Mouse (Mus musculus) C2C12 (cell line): ENCODE results near the gene Dnajc19. TPM values are rescaled to one million over a fixed set of nuclear protein-coding genes. Genes with fewer than 3 reads are reported as not detected.

ENCODE experiments used
- H3K27me3 ChIP-seq: one replicate; pipeline ENCODE4 v1.6.1; 2011; ENCODE audit not compliant: control insufficient read depth, insufficient read depth, insufficient read length
- H3K36me3 ChIP-seq: one replicate; pipeline ENCODE4 v1.6.1; 2011; ENCODE audit not compliant: control insufficient read depth, insufficient read depth
- H3K4me3 ChIP-seq: one replicate; pipeline ENCODE4 v1.5.1; 2011; ENCODE audit warnings: mild to moderate bottlenecking, control low read depth; ENCODE audit not compliant: poor library complexity, insufficient read depth, severe bottlenecking
- H3K79me2 ChIP-seq: one replicate; pipeline ENCODE4 v1.6.1; 2011; ENCODE audit not compliant: control insufficient read depth, insufficient read depth
- H3K79me3 ChIP-seq: one replicate; pipeline ENCODE4 v1.6.1; 2011; ENCODE audit warnings: low read depth, control low read depth
- H3ac ChIP-seq: one replicate; pipeline ENCODE3; 2011; ENCODE audit warnings: low read depth; ENCODE audit not compliant: control insufficient read depth, insufficient read length
- CEBPB ChIP-seq: IDR thresholded peaks from one replicate; pipeline ENCODE4 v1.6.1; 2011; ENCODE audit warnings: low read depth, mild to moderate bottlenecking, control low read depth, moderate library complexity
- CTCF ChIP-seq: IDR thresholded peaks from one replicate; pipeline ENCODE4 v1.5.1; 2011; ENCODE audit not compliant: control insufficient read depth, insufficient read depth, insufficient read length
- FOSL1 ChIP-seq: IDR thresholded peaks from one replicate; pipeline ENCODE4 v1.8.0; 2011; ENCODE audit warnings: mild to moderate bottlenecking, low read length; ENCODE audit not compliant: poor library complexity, insufficient read depth, severe bottlenecking
- MAX ChIP-seq: IDR thresholded peaks from one replicate; pipeline ENCODE4 v1.6.1; 2011; ENCODE audit warnings: mild to moderate bottlenecking, control low read depth
- MYOD1 ChIP-seq: IDR thresholded peaks from one replicate; pipeline ENCODE4 v1.6.1; 2011; ENCODE audit warnings: low read depth; ENCODE audit not compliant: control insufficient read depth, insufficient read length
- MYOG ChIP-seq: IDR thresholded peaks from one replicate; pipeline ENCODE4 v1.6.1; 2011; ENCODE audit not compliant: control insufficient read depth, insufficient read length; ENCODE audit errors: extremely low read depth
- USF1 ChIP-seq: IDR thresholded peaks from one replicate; pipeline ENCODE4 v1.6.1; 2011; ENCODE audit warnings: low read depth, mild to moderate bottlenecking, control low read depth, moderate library complexity
- polyA plus RNA-seq: library from polyadenylated mRNA; unstranded; fragments of >200 nt; fragmentation: generic; extraction: Trizol; gene quantifications from one replicate; pipeline ENCODE4 v1.2.1, GENCODE M21; 2012; ENCODE audit warnings: missing spikeins

Gene Dnajc19
- polyA plus RNA-seq, 1 experiment, result 76.1 TPM

DNA sequence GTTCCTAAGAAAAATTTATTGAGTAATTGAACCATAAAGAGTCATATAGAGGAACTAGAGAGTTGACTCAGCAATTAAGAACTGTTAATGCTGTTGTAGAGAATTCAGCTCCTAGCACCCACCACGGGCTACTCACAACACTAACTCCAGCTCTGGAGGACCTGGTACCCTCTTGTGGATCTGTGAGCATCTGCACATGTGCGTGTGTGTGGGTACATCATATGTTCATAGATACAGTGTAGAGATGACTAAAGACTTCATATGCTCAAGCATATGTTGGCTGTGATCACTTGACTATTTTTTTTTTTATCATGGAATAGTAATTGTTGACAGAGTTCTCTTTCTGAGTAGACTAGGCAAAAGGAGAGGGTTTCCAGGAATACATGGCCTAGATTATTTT, 18.8 kb downstream of the Dnajc19 start:
- Histone ChIP-seq H3K79me3 (peaks cover 2% of the 10 kb centered on the region), H3K27me3 (no peaks in the 10 kb centered on the region), H3K36me3 (peaks cover 97% of the 10 kb centered on the region), H3K79me2 (no peaks in the 10 kb centered on the region), H3K4me3 (no peak overlapping the region), H3ac (no peak overlapping the region)
- TF ChIP-seq USF1 (no peak), MYOG (no peak)

DNA sequence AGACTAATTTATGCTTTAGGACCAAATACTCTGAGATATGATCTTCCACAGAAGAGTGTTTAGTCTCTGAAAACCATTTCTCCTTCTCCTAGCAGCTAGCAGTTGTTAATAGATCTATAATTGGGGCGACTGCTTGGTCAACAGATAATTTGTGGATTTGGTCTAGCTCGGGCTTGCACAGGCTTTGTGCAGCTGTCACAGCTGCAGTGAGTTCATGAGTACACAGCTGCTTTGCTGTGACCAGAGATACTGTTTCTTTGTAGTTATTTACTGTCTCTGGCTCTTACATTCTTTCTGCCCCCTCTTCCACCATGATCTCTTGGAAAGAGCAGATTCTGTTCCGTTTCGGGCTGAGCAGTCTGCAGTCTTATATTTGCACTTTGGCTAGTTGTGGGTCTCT, 39.1 kb downstream of the Dnajc19 start:
- H3K4me3 ChIP-seq, result no peak overlapping the region
- no peak overlapping the region for H3ac ChIP-seq
- TF ChIP-seq CEBPB (no peak), MYOD1 (peak; percentile 21)
- peaks cover 84% of the 10 kb centered on the region for H3K79me2 ChIP-seq
- H3K79me3 ChIP-seq, result peaks cover 78% of the 10 kb centered on the region
- peaks cover 66% of the 10 kb centered on the region for H3K36me3 ChIP-seq
- no peaks in the 10 kb centered on the region for H3K27me3 ChIP-seq

DNA sequence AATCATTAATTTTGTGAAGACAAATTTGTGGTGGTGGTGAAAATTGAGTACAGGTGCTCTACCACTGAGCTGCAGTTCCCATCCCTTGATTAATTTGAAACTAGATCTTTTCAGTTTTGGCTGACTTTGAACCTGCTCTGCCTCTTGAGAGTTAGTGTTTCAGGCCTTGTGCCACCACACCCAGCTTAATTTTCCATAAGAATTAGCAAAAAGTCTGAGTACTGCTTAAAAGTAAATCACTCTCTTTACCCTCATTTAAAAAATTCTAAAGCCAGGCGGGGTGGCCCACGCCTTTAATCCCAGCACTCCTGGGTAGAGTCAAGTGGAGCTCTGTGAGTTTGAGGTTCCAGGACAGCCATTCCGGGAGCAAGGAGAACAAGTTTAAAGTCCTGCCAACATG, 45.4 kb downstream of the Dnajc19 start:
- Histone ChIP-seq H3K79me3 (peaks cover 99% of the 10 kb centered on the region), H3K79me2 (peaks cover 100% of the 10 kb centered on the region), H3ac (no peak overlapping the region), H3K36me3 (peaks cover 17% of the 10 kb centered on the region), H3K27me3 (no peaks in the 10 kb centered on the region), H3K4me3 (no peak overlapping the region)
- TF ChIP-seq CTCF, result no peak

DNA sequence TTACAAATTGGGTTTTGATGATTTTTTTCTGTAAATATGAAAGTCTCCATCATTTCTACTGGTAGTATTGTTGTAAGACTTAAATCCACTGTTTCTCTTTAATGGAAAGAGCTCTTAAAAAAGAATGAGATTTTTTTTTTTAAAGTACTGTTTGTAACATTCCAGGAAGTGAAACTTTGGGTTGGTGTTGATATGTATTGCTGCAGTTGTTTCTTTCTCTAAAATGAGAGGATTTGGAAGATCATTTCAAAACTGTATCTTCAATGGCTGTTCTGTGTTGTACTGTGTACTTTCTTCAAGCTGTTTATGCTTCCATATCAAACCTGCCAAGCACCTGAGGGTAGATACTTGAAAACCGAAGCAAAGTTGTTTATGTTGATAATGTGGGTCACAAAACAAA, 46.3 kb downstream of the Dnajc19 start:
- Histone ChIP-seq H3K36me3 (peaks cover 15% of the 10 kb centered on the region), H3K79me2 (peaks cover 100% of the 10 kb centered on the region), H3K4me3 (no peak overlapping the region), H3ac (no peak overlapping the region), H3K79me3 (peaks cover 99% of the 10 kb centered on the region), H3K27me3 (no peaks in the 10 kb centered on the region)
- TF ChIP-seq CEBPB, result no peak
- no peak for TF ChIP-seq CTCF
- TF ChIP-seq MYOG, result no peak
- TF ChIP-seq MAX, result no peak
- no peak for TF ChIP-seq MYOD1
- no peak for TF ChIP-seq USF1
- TF ChIP-seq FOSL1, result no peak

DNA sequence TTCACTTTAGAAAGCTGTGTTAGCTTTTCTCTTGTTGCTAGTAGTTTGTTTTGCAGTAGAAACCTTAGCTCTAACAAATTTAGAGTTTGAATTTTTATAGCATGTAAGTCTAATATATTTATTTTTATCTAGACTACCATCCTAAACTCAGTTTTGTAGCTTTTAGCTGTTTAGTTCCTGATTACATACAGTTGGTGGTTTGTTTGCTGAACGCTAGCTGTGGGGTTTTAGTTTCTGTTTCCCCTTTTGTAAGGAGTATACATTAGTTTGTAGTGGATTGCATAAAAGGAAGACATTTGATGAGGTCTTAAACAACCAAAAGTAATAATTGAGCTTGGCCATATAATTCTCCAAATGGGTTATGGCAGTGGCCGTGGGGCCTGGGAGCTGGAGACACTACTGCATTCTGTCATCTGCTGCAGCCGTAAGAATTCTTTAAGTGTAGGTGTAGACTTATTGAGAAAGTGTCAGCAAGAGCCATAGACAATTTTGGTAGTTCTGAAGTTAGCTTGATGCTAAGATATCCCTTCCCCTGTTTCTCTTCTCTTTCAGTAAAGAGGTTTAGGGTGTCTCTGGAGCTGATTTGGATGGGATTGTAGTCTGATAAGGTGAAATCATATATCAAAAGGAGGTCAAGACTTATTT, 47.3 kb downstream of the Dnajc19 start:
- no peak overlapping the region for H3ac ChIP-seq

DNA sequence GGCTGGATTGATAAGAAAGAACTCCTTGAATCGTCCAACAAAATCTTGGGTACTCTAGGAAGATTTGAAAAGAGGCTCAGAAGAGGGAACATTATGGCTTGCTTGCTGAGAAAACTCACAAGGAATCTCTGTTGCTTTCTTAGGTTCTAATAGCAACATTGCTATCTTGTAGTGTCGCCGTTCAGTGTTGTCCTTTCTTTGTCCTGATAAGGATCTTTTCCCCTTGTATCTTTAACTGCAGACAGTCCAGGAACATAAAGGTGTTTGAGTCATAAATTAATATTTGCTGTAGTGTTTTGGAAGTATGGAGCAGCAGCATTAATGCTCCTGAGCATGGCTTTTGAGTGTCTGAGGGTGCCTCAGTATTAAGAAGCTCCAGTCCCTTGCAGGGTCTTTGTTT, 50.5 kb downstream of the Dnajc19 start:
- Histone ChIP-seq H3K79me2 (peaks cover 100% of the 10 kb centered on the region), H3K4me3 (no peak overlapping the region), H3K27me3 (no peaks in the 10 kb centered on the region), H3K36me3 (peaks cover 11% of the 10 kb centered on the region), H3ac (no peak overlapping the region), H3K79me3 (peaks cover 97% of the 10 kb centered on the region)
- TF ChIP-seq USF1 (no peak), CEBPB (no peak)

More for the DNA sequence above, 47.3 kb downstream of the Dnajc19 start:
- TF ChIP-seq MAX (no peak), MYOD1 (no peak), MYOG (no peak), CTCF (no peak), FOSL1 (no peak), CEBPB (no peak), USF1 (no peak)
- peaks cover 11% of the 10 kb centered on the region for H3K36me3 ChIP-seq
- H3K79me3 ChIP-seq, result peaks cover 99% of the 10 kb centered on the region
- H3K4me3 ChIP-seq, result no peak overlapping the region
- H3K79me2 ChIP-seq, result peaks cover 100% of the 10 kb centered on the region
- H3K27me3 ChIP-seq, result no peaks in the 10 kb centered on the region

DNA sequence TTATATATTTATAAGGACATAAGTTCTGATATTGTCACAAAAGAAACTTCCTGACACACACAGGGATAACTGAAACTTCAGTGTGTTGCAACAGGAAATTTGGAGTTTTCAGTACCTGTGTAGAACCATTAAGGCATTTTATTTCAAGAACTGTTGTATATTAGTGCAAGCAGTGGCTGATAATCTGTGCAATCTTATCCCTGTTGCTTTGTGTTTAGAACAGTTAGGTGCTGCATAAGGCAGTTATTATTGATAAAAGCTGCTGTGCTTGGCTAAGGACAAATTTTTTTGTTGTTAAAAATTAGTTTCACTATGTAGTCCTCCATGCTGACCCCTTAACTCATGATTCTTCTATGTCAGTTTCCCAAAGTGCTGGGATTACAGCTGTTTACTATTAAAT, 52.2 kb downstream of the Dnajc19 start:
- H3K4me3 ChIP-seq, result no peak overlapping the region
- peaks cover 97% of the 10 kb centered on the region for H3K79me3 ChIP-seq
- peaks cover 11% of the 10 kb centered on the region for H3K36me3 ChIP-seq
- no peak overlapping the region for H3ac ChIP-seq
- TF ChIP-seq CEBPB (no peak), FOSL1 (no peak), MAX (no peak), MYOD1 (no peak), USF1 (no peak), CTCF (no peak), MYOG (no peak)
- H3K27me3 ChIP-seq, result no peaks in the 10 kb centered on the region
- peaks cover 100% of the 10 kb centered on the region for H3K79me2 ChIP-seq
